Mouse (Mus musculus) urinary bladder, adult 2 months (tissue): ENCODE data around the gene Nacc2. TPM values are rescaled to one million over a fixed set of nuclear protein-coding genes. Genes with fewer than 3 reads are reported as not detected.

ENCODE experiments used
- polyA plus RNA-seq: library from polyadenylated mRNA; depleted of rRNA; stranded (reverse); fragments of >200 nt; gene quantifications from 2 replicates; pipeline ENCODE4 v1.2.3, GENCODE M21; 2012; rRNA removed

The Nacc2 gene
- polyA plus RNA-seq, 1 experiment = 43.2 TPM

Other genes with a start within 250 kb of the Nacc2 start
- gene Camsap1, start 139.9 kb downstream of the Nacc2 start, polyA plus RNA-seq = 7.4 and 12.4 TPM in 2 replicates
- 56.6 and 62.4 TPM in 2 replicates for gene Ubac1, start 101.5 kb downstream of the Nacc2 start, polyA plus RNA-seq
- 0.03 TPM in 1 of 2 replicates, not detected in the other for gene Lhx3, start 85.1 kb upstream of the Nacc2 start, polyA plus RNA-seq
- gene Qsox2, start 114.3 kb upstream of the Nacc2 start, polyA plus RNA-seq = 19.1 and 20.6 TPM in 2 replicates
- gene Ccdc187, start 171.3 kb upstream of the Nacc2 start, polyA plus RNA-seq = 1.0 and 1.3 TPM in 2 replicates
- 17.1 and 20.7 TPM in 2 replicates for gene Gpsm1, start 192.3 kb upstream of the Nacc2 start, polyA plus RNA-seq
- gene Dnlz, start 228.9 kb upstream of the Nacc2 start, polyA plus RNA-seq = 18.0 and 18.9 TPM in 2 replicates
- 4.9 TPM in 2 replicates for gene Card9, start 237.7 kb upstream of the Nacc2 start, polyA plus RNA-seq